Mouse (Mus musculus) G1E (cell line): ENCODE data around the gene Flywch2.

Experiments used
- CTCF ChIP-seq: IDR thresholded peaks from 2 replicates; pipeline ENCODE4 v1.5.1; 2012; ENCODE audit warnings: low read depth, low read length, inconsistent platforms, mixed read lengths
- GATA2 ChIP-seq: IDR thresholded peaks from 2 replicates; pipeline ENCODE4 v1.6.1; 2012; ENCODE audit warnings: low read depth, low read length, inconsistent platforms, borderline replicate concordance
- POLR2AphosphoS5 ChIP-seq: IDR thresholded peaks from 2 replicates; pipeline ENCODE4 v1.6.1; 2012; ENCODE audit warnings: low read depth, low read length, inconsistent platforms; ENCODE audit not compliant: insufficient replicate concordance

- TF ChIP-seq CTCF (no peak), POLR2AphosphoS5 (no peak), GATA2 (no peak)
These were observed 34.9 kb upstream of the Flywch2 start for GRCm38 (mm10) chr17:23820731-23821130.
